Mouse (Mus musculus) kidney, embryonic 16.5 days (tissue): Measurements from ENCODE around the gene Myo10. TPM values are rescaled to one million over a fixed set of nuclear protein-coding genes. Genes with fewer than 3 reads are reported as not detected.

Experiments used
- ATAC-seq: fragments of 200-750 bp; cut with Nextera tagmentation; 2 replicates; pipeline ENCODE4 v1.8.0; 2017; ENCODE audit warnings: moderate TSS enrichment; ENCODE audit not compliant: low FRiP score, low TSS enrichment
- H3K27ac ChIP-seq: fragments of 300-500 bp; sonication (generic); 2 replicates; pipeline ENCODE4 v1.5.1; 2014; ENCODE audit warnings: low read length
- H3K27me3 ChIP-seq: fragments of 300-500 bp; sonication (generic); 2 replicates; pipeline ENCODE4 v1.6.1; 2014; ENCODE audit warnings: low read length, control low read depth, mixed read lengths; ENCODE audit not compliant: insufficient read depth
- H3K36me3 ChIP-seq: fragments of 300-500 bp; sonication (generic); 2 replicates; pipeline ENCODE4 v1.6.1; 2014; ENCODE audit warnings: low read length, control low read depth, mixed read lengths; ENCODE audit not compliant: insufficient read depth
- H3K4me1 ChIP-seq: fragments of 300-500 bp; sonication (generic); 2 replicates; pipeline ENCODE4 v1.6.1; 2014; ENCODE audit warnings: low read length, control low read depth, mixed read lengths; ENCODE audit not compliant: insufficient read depth
- H3K4me2 ChIP-seq: fragments of 300-500 bp; sonication (generic); replicated peaks from 2 replicates; pipeline ENCODE4 v1.6.1; 2014; ENCODE audit warnings: low read depth, low read length
- H3K4me3 ChIP-seq: fragments of 300-500 bp; sonication (generic); 2 replicates; pipeline ENCODE4 v1.5.1; 2014; ENCODE audit warnings: mild to moderate bottlenecking, low read length
- H3K9ac ChIP-seq: fragments of 300-500 bp; sonication (generic); replicated peaks from 2 replicates; pipeline ENCODE4 v1.6.1; 2014; ENCODE audit warnings: low read length
- H3K9me3 ChIP-seq: fragments of 300-500 bp; sonication (generic); 2 replicates; pipeline ENCODE4 v1.6.1; 2016; ENCODE audit warnings: low read length, control low read depth
- WGBS: fragments of 180-500 bp; shearing (Covaris S2); extraction: QIAGEN DNeasy Blood & Tissue Kit; methylation state at CpG from one replicate; pipeline ENCODE4 v1.1.7; 2014; 5-methylcytosine and 5-hydroxymethylcytosine counted together
- polyA plus RNA-seq: library from polyadenylated mRNA; unstranded; fragments of >200 nt; fragmentation: Nextera tagmentation; extraction: Ambion mirVana; gene quantifications from 2 replicates; pipeline ENCODE4 v1.2.1, GENCODE M21; 2015

The Myo10 gene
- polyA plus RNA-seq, 1 experiment from 2014 or later = 33.2 TPM

- H3K4me2 ChIP-seq = peak overlapping the region; percentile 66
- peak overlapping the region; percentile 47 for H3K4me3 ChIP-seq
- no peaks in the 10 kb centered on the region for H3K27me3 ChIP-seq
- peak; percentile 78 for ATAC-seq
- peaks cover 25% of the 10 kb centered on the region for H3K36me3 ChIP-seq
- WGBS = 5% methylated on average over 21 of the region's 21 CpGs
- no peaks in the 10 kb centered on the region for H3K9me3 ChIP-seq
- H3K4me1 ChIP-seq = peaks cover 40% of the 10 kb centered on the region
- peak overlapping the region; percentile 56 for H3K9ac ChIP-seq
- peak overlapping the region; percentile 95 for H3K27ac ChIP-seq
These were observed 151.6 kb downstream of the Myo10 start for GRCm38 (mm10) chr15:25773711-25774513.

DNA sequence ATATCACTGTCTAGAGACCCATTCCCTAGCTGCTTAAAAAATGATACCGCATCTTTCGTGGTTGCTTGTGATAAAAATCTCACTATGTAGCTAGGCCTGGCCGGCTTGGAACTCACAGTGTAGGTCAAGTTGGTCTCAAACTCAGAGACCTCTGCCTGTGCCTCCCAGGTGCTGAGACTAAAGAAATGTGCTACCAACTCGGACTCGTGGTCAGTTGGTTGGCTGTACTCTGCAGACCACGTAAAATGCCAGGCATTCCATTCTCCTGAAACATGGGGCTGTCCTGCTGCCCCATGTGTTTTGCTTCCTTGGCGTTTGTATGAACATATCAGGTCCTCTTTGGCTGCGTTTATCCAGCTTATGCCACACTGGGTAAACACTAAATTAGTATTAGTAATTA lies 156.6 kb downstream of the Myo10 start:
- Histone ChIP-seq H3K36me3 (peaks cover 66% of the 10 kb centered on the region), H3K4me3 (no peak overlapping the region), H3K4me2 (no peak overlapping the region), H3K9me3 (no peaks in the 10 kb centered on the region), H3K27ac (no peak overlapping the region), H3K4me1 (peaks cover 22% of the 10 kb centered on the region), H3K27me3 (no peaks in the 10 kb centered on the region), H3K9ac (no peak overlapping the region)
- no peak for ATAC-seq
- 78% methylated on average over 8 of the region's 8 CpGs for WGBS

- Histone ChIP-seq H3K36me3 (peaks cover 72% of the 10 kb centered on the region), H3K4me2 (no peak overlapping the region), H3K9me3 (no peaks in the 10 kb centered on the region), H3K27ac (no peak overlapping the region), H3K27me3 (no peaks in the 10 kb centered on the region), H3K9ac (no peak overlapping the region), H3K4me3 (no peak overlapping the region), H3K4me1 (peaks cover 15% of the 10 kb centered on the region)
- 80% methylated on average over 23 of the region's 23 CpGs for WGBS
- no peak for ATAC-seq
These were observed 157.3 kb downstream of the Myo10 start for GRCm38 (mm10) chr15:25779522-25780191.

DNA sequence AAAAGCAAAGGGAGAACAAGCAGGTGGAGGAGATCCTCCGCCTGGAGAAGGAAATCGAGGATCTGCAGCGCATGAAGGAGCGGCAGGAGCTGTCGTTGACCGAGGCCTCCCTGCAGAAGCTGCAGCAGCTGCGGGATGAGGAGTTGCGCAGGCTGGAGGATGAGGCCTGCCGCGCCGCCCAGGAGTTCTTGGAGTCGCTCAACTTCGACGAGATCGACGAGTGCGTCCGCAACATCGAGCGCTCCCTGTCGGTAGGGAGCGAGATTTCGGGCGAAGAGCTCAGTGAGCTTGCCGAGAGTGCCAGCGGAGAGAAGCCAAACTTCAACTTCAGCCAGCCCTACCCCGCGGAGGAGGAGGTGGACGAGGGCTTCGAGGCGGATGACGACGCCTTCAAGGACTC lies 158.7 kb downstream of the Myo10 start:
- Histone ChIP-seq H3K36me3 (peaks cover 85% of the 10 kb centered on the region), H3K9me3 (no peaks in the 10 kb centered on the region), H3K4me1 (0 out of 2 replicates have a peak, but pooled peaks cover 14% of the 10 kb centered on the region), H3K27ac (no peak overlapping the region), H3K4me2 (no peak overlapping the region), H3K9ac (no peak overlapping the region), H3K4me3 (no peak overlapping the region), H3K27me3 (no peaks in the 10 kb centered on the region)
- ATAC-seq = no peak
- WGBS = 87% methylated on average over 33 of the region's 33 CpGs

GRCm38 (mm10) chr15:25785456-25786390 lies 163.4 kb downstream of the Myo10 start:
- peaks cover 94% of the 10 kb centered on the region for H3K36me3 ChIP-seq
- no peak overlapping the region for H3K4me2 ChIP-seq
- no peak overlapping the region for H3K27ac ChIP-seq
- peaks cover 25% of the 10 kb centered on the region; the same call in 1 of the 2 replicates for H3K4me1 ChIP-seq
- no peak overlapping the region for H3K9ac ChIP-seq
- WGBS = 70% methylated on average over 35 of the region's 35 CpGs
- peak; percentile 17; the same call in 1 of the 2 replicates for ATAC-seq
- no peaks in the 10 kb centered on the region for H3K9me3 ChIP-seq
- H3K4me3 ChIP-seq = no peak overlapping the region
- no peaks in the 10 kb centered on the region for H3K27me3 ChIP-seq

- Histone ChIP-seq H3K4me1 (peaks cover 25% of the 10 kb centered on the region; the same call in 1 of the 2 replicates), H3K4me3 (no peak overlapping the region), H3K36me3 (peaks cover 85% of the 10 kb centered on the region), H3K27me3 (no peaks in the 10 kb centered on the region), H3K4me2 (no peak overlapping the region), H3K27ac (no peak overlapping the region), H3K9me3 (no peaks in the 10 kb centered on the region), H3K9ac (no peak overlapping the region)
- 84% methylated on average over 9 of the region's 9 CpGs for WGBS
- ATAC-seq = no peak
These were observed 165.1 kb downstream of the Myo10 start for GRCm38 (mm10) chr15:25787406-25787805.

- peaks cover 81% of the 10 kb centered on the region for H3K36me3 ChIP-seq
These were observed 165.6 kb downstream of the Myo10 start for GRCm38 (mm10) chr15:25787965-25788364.

GRCm38 (mm10) chr15:25788565-25788964 lies 166.2 kb downstream of the Myo10 start:
- no peaks in the 10 kb centered on the region for H3K27me3 ChIP-seq
- no peaks in the 10 kb centered on the region for H3K9me3 ChIP-seq
- peaks cover 25% of the 10 kb centered on the region; the same call in 1 of the 2 replicates for H3K4me1 ChIP-seq
- no peak for ATAC-seq
- H3K9ac ChIP-seq = no peak overlapping the region
- H3K36me3 ChIP-seq = peaks cover 81% of the 10 kb centered on the region
- 71% methylated on average over 7 of the region's 7 CpGs for WGBS
- no peak overlapping the region for H3K4me3 ChIP-seq
- H3K27ac ChIP-seq = peak overlapping the region; percentile 26; the same call in 1 of the 2 replicates
- H3K4me2 ChIP-seq = no peak overlapping the region

More at GRCm38 (mm10) chr15:25787965-25788364, 165.6 kb downstream of the Myo10 start:
- no peak for ATAC-seq
- Histone ChIP-seq H3K9ac (no peak overlapping the region), H3K4me2 (no peak overlapping the region), H3K4me1 (peaks cover 25% of the 10 kb centered on the region; the same call in 1 of the 2 replicates), H3K27ac (no peak overlapping the region), H3K27me3 (no peaks in the 10 kb centered on the region), H3K9me3 (no peaks in the 10 kb centered on the region), H3K4me3 (no peak overlapping the region)
- WGBS = 95% methylated on average over 8 of the region's 8 CpGs

DNA sequence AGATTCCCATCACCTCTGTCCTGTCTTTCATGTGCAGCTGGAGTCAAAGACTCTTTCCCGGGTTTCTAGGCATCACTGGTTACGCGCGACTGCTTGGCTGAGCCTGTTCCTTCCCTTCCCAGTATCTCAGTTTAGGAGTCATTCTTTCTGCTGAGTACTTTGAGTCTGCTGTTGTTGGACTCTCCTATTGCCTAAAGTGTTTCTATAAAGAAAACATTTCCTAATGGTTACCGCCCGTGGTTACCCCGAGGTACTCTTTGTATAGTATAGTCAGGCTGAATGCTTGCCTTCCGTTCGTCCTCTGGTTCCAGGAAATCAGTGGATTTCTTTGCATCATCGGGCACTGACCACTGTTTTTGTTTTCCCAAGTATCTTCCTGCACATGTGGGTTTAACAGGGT lies 166.9 kb downstream of the Myo10 start:
- Histone ChIP-seq H3K9ac (no peak overlapping the region), H3K4me2 (no peak overlapping the region), H3K27ac (peak overlapping the region; percentile 26; the same call in 1 of the 2 replicates), H3K36me3 (peaks cover 77% of the 10 kb centered on the region), H3K27me3 (no peaks in the 10 kb centered on the region), H3K4me1 (peaks cover 25% of the 10 kb centered on the region; the same call in 1 of the 2 replicates), H3K9me3 (no peaks in the 10 kb centered on the region), H3K4me3 (no peak overlapping the region)
- 61% methylated on average over 10 of the region's 10 CpGs for WGBS
- no peak for ATAC-seq
